Mouse (Mus musculus) brain, embryonic 14.5 days (tissue): ENCODE data around the gene Rbpj. TPM values are rescaled to one million over a fixed set of nuclear protein-coding genes. Genes with fewer than 3 reads are reported as not detected.

Source experiments
- DNase-seq: peaks from one replicate; pipeline ENCODE4 v3.0.0-alpha.2; 2011; ENCODE audit warnings: low read depth
- CTCF ChIP-seq: fragments of 200-500 bp; IDR thresholded peaks from 2 replicates; pipeline ENCODE4 v1.5.1; 2012; ENCODE audit warnings: inconsistent platforms, mild to moderate bottlenecking, moderate library complexity, borderline replicate concordance; ENCODE audit not compliant: insufficient read depth, insufficient read length; ENCODE audit errors: extremely low read depth
- POLR2A ChIP-seq: fragments of 200-500 bp; IDR thresholded peaks from 2 replicates; pipeline ENCODE4 v1.6.1; 2012; ENCODE audit warnings: mild to moderate bottlenecking, inconsistent platforms, borderline replicate concordance; ENCODE audit not compliant: poor library complexity, insufficient read depth, insufficient read length, severe bottlenecking; ENCODE audit errors: extremely low read depth
- polyA plus RNA-seq: library from polyadenylated mRNA; depleted of rRNA; stranded (reverse); fragments of >200 nt; gene quantifications from 2 replicates; pipeline ENCODE4 v1.2.3, GENCODE M21; 2012; rRNA removed

Gene Rbpj
- polyA plus RNA-seq = 59.4 and 62.6 TPM in 2 replicates

DNA sequence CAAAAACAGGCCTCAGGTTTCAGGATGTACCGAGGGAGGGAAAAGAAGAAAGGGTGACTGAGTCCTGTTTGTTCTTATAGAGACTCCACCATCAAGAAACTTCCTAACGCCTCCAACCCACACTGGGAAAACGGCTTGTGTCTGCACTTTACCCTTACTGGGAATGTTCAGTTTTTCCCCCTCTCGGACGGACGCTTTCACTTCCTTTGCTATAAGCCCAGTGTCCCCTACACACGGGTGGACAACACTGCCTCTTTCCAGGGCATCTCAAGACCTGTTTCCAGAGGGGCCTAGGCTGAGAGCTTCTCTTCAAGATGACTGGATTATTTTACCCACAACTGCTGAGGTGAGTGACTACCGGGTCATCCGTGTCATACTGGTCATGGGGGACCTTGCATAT lies at the start of gene Rbpj:
TSS of gene Rbpj (plus strand) at position 270 of the 400 bp plus-strand sequence.
- no peak for DNase-seq
- TF ChIP-seq POLR2A (no peak), CTCF (no peak)

DNA sequence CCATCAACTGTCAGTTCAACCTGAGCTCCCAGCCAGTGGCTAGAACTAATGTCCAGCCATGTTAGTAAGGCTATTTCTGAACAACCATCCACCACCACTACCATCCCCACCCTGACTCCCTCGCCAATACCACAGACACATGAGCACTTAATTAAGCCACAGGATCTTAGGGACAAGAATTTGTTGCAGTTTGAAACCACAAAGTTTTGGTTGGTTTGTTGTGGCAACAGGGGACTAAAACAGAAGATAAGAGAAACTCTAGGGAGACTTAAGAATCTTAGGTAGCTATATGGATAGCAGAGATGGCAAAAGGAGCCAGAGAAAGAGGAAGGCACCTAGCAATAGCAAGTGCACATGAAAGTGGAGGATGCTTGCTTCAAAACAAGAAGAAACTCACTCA lies 45.2 kb upstream of the Rbpj start:
- TF ChIP-seq CTCF (no peak), POLR2A (no peak)
- no peak for DNase-seq

DNA sequence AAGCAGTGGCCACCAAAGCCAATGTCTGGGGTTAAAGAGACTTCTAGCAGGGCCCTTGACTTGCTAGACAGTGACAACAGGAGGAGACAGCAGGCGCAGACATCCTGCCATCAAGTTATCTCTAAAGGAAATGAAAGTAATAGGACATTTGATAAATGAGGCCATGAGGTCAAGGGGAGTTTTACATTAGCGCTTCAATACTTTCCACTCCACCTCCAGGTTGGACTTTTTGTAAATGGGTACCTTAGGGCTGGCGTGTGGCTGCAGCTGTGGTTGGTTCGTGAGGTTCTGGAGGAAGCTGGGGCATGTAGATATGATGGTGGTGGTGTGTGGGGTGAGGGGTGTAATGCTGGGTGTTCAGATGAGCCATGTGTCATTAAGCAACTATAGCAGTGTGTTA lies 44.7 kb upstream of the Rbpj start:
- TF ChIP-seq POLR2A (no peak), CTCF (no peak)
- no peak for DNase-seq

DNA sequence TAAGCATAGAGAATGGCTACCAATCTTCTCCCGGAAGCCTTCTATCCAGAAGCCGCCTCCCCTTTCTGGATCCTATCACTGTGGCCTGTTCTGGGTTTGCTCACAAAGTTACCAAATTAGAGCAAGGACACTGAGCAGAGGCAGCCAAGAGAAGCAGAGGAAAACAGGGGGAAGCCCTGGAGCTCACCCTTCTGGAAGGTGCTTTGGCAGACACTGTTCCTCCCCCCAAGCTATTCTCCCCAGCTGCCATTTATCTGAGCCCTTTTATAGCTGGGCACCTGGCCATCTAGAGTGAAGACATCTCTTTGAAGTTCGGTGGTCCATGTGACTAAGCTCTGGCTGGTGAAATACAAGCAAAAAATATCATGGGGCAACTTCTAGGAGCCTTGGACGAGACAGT lies 38.5 kb upstream of the Rbpj start:
- peak; percentile 22 for DNase-seq
- no peak for TF ChIP-seq POLR2A
- TF ChIP-seq CTCF = no peak

DNA sequence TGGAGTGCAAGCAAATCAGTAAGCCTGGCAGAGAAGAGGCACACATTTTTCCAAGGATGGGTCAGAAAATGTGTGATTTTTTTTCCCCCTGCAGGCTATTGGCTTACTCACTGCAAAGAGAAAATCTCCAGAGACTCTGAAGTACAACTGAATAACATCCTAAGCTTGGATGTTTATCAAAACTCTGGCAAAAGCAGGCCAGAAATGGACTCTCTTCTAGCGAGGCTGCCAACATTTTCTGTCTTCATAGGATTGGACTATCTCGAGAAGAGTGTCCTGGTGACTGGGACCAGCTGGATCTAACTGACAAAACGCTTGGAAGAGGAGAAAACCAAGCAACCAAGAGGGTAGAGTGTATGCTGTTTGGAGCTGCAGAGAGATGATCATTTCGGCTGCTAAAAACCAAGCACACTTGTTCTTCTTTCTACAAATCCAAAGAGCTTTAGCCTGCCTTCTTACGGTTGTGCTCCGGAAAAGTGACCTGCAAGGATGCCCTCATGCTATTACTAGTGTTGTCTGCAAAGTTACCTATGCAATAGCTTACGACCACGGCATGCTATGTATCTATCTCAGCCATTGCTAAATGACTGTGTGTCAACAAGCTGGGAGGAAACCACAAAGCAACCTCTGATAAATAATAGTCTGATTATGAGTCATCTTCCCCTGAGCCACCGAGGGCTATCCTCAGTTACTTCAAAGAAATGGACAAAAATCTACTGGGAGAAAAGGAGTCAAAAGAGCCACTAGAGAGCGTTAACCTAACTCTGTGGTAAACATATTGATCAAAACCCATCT lies 36.1 kb upstream of the Rbpj start:
- DNase-seq = peak; percentile 10

DNA sequence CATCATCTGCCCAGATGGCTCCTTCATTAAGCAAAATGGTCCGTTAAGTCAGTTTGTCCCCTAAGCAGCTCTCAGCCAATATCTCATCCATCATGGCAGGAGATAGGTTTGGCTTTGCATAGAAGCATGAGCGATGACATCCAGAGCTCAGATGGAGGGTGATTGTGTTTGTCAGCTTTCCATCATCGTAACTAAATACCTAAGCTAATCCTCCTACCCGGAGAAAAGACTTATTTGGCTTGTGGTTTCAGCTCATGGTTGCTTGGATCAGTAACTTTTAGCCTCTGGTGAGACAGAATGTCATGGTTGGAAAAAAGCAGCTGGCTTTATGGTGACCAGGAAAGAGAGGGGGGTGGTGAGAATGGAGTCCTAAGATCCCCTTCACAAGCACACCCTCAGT lies 33.5 kb upstream of the Rbpj start:
- TF ChIP-seq POLR2A (no peak), CTCF (no peak)
- DNase-seq = no peak

More for the DNA sequence above, 36.1 kb upstream of the Rbpj start:
- TF ChIP-seq CTCF (no peak), POLR2A (no peak)

DNA sequence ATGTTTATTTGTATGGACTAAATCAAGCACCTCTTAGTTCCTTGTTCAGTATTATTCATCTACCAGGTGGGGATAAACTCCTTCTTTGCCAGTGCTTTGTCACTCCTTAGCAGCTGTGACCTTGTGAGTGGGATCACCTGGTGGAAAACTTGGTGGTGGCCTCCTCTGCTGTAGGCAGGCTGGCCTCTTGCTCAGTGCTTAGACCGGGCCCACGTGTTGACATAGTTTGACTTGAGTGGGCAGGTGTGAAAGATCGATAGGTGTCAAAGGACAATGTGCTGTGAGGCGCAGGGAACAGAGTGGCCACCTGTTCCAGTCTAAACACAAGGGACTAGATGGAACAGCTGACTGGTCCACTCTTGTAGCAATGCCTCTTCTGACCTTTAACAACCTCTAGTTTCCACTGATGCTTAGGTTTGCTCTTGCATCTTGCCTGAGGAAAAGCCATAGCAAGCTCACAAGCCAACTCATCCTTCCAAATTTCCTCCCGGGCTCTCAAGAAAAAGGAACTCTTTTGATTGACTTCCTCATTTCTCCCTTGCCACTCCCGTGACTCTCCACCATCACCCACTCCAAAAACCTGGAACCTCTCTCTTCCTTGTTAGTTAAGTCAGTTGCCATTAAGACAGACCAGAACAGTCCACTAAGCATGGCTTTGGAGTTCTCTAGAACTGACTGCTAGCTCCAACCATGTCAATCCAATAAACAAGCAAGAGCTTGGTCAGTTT lies 28.9 kb upstream of the Rbpj start:
- DNase-seq = no peak
- no peak for TF ChIP-seq CTCF
- TF ChIP-seq POLR2A = no peak

DNA sequence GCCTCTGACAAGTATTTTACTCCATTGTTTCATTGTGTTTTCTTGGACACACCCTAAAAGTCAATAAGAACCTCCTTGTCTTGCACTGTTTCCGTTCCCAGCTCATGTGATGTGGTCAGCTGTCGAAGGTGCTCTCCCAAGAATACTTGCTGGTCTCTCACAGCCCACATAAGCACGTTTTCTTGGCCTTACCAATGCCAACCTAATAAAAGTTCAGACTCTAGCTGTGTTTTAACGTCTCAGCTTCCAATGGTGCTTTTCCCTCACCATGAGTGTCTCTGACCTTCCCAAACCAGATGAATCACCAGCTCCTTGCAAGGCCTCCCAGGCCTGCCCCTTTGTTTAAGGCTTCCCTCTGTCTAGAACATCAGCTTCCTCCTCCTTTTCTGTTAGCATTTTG lies 28.2 kb upstream of the Rbpj start:
- TF ChIP-seq POLR2A (no peak), CTCF (no peak)
- DNase-seq = no peak

DNA sequence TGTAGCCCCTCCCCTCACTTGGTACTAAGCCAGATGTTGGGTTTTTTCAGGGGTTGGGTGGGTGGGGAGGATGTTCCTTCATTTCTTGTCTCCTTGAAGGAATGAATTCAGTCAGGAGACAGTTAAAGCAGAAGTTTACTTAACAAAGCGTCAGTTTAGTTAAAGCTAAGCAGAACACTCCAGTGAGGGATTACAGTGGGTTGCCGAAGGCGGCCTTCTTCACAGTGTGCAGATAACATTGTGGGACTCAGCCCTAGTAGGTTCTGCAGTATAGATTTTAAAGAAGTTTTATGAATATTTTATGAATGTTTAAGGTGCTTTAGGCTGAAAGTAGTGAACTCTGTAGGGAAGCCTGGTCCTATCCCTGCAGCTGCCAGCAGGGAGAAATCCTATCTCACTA lies 27.7 kb upstream of the Rbpj start:
- TF ChIP-seq CTCF (no peak), POLR2A (no peak)
- DNase-seq = no peak

DNA sequence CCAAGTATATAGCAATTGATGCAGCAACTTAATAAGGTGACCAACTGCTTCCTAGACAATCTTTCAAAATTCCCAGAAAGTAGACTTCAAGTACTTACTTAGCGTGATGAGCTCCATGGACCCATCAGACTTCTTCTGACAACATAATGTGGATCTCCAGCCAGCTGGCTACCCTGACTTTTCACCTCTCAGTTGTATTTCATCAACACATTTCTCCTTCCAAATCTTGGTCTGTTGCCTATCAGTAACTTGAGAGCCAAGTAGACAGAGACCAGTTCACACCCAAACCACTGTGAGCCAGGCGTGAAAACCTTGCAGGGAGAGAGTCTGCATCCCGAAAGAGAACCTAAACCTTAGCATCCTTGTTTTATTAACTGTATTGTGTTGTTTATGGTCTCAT lies 26.3 kb upstream of the Rbpj start:
- DNase-seq = no peak
- TF ChIP-seq CTCF (no peak), POLR2A (no peak)

DNA sequence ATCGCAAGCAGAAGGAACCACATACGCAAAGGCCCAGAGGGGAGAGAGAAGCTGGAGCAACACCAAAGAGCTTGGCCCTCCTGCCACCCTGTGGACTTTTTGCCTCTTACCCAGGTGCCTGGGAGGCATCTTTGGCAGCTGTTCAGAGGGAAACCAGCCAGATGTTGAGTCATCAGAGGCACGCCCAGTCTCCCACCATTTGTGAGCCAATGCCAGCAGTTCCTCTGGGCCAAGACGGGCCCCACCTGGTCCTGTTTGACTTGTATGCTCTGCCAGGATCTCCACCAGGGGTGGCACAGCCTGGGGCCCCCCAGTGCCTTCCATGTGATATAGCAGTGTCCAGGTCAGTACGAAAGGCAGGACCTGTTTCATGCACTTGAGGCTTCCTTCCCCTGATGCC lies 21.9 kb upstream of the Rbpj start:
- TF ChIP-seq CTCF (no peak), POLR2A (no peak)
- peak; percentile 12 for DNase-seq
